Mouse (Mus musculus) testis, adult 2 months (tissue): ENCODE measurements around the gene Pigu. TPM values are rescaled to one million over a fixed set of nuclear protein-coding genes. Genes with fewer than 3 reads are reported as not detected.
A peak's percentile ranks its signal among the peaks of the same experiment; 100 is the strongest.

ENCODE experiments used
- H3K27ac ChIP-seq: fragments of 200-500 bp; 2 replicates; pipeline ENCODE4 v1.5.1; 2012; ENCODE audit warnings: low read depth, low read length; ENCODE audit not compliant: control insufficient read depth, insufficient read depth
- H3K27me3 ChIP-seq: fragments of 200-500 bp; 2 replicates; pipeline ENCODE4 v1.6.1; 2012; ENCODE audit warnings: mild to moderate bottlenecking, low read length, moderate library complexity; ENCODE audit not compliant: control insufficient read depth, insufficient read depth
- H3K36me3 ChIP-seq: fragments of 200-500 bp; 2 replicates; pipeline ENCODE4 v1.6.1; 2012; ENCODE audit warnings: mild to moderate bottlenecking, low read length; ENCODE audit not compliant: control insufficient read depth, insufficient read depth
- H3K4me1 ChIP-seq: fragments of 200-500 bp; 2 replicates; pipeline ENCODE4 v1.6.1; 2012; ENCODE audit warnings: low read length; ENCODE audit not compliant: control insufficient read depth, insufficient read depth
- H3K4me3 ChIP-seq: fragments of 200-500 bp; 2 replicates; pipeline ENCODE4 v1.5.1; 2012; ENCODE audit warnings: low read depth, mild to moderate bottlenecking, low read length, moderate library complexity, mixed read lengths; ENCODE audit not compliant: control insufficient read depth
- CTCF ChIP-seq: fragments of 200-500 bp; IDR thresholded peaks from 2 replicates; pipeline ENCODE4 v1.5.1; 2012; ENCODE audit warnings: low read depth, mild to moderate bottlenecking, inconsistent platforms, low read length, moderate library complexity; ENCODE audit not compliant: control insufficient read depth, insufficient read depth, insufficient replicate concordance
- POLR2A ChIP-seq: fragments of 200-500 bp; IDR thresholded peaks from 2 replicates; pipeline ENCODE4 v1.6.1; 2012; ENCODE audit warnings: low read depth, mild to moderate bottlenecking, inconsistent platforms, low read length, moderate library complexity; ENCODE audit not compliant: control insufficient read depth
- polyA plus RNA-seq: library from polyadenylated mRNA; depleted of rRNA; stranded (reverse); fragments of >200 nt; gene quantifications from 2 replicates; pipeline ENCODE4 v1.2.3, GENCODE M21; 2012

The Pigu gene
- polyA plus RNA-seq, 1 experiment: 36.9 TPM

DNA sequence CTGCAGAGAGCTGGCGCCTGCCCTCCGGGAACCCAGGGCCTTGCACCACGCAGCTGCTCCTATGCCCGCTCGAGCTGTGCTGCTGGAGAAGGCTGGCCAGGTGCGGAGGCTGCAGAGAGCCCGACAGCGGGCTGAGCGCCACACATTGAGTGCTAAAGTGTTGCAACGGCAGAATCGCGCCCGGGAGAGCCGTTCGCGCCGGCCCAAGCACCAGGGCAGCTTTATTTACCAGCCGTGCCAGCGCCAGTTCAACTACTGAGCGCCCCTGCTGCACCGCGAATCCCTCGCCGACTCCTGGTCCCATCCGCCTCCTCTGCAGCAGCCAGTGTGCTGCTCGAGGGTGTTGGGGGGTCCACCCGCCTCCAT, 29.3 kb upstream of the Pigu start:
- peak overlapping the region; percentile 82 for H3K4me3 ChIP-seq
- TF ChIP-seq CTCF (no peak), POLR2A (no peak)
- H3K4me1 ChIP-seq: peaks cover 7% of the 10 kb centered on the region
- H3K36me3 ChIP-seq: no peaks in the 10 kb centered on the region
- H3K27ac ChIP-seq: peak overlapping the region; percentile 32; the same call in 1 of the 2 replicates
- H3K27me3 ChIP-seq: no peaks in the 10 kb centered on the region

GRCm38 (mm10) chr2:155385731-155386533, 28.7 kb upstream of the Pigu start:
- Histone ChIP-seq H3K27ac (peak overlapping the region; percentile 32; the same call in 1 of the 2 replicates), H3K4me3 (peak overlapping the region; percentile 82), H3K36me3 (no peaks in the 10 kb centered on the region), H3K27me3 (no peaks in the 10 kb centered on the region), H3K4me1 (peaks cover 7% of the 10 kb centered on the region)
- TF ChIP-seq POLR2A (peak; percentile 52; the same call in 1 of the 2 replicates), CTCF (no peak)

GRCm38 (mm10) chr2:155385090-155385489, 27.9 kb upstream of the Pigu start:
- Histone ChIP-seq H3K4me1 (peaks cover 7% of the 10 kb centered on the region), H3K36me3 (no peaks in the 10 kb centered on the region), H3K4me3 (peak overlapping the region; percentile 82), H3K27ac (no peak overlapping the region), H3K27me3 (no peaks in the 10 kb centered on the region; the same call in 1 of the 2 replicates)
- TF ChIP-seq POLR2A (no peak), CTCF (peak; percentile 44; the same call in 1 of the 2 replicates)

GRCm38 (mm10) chr2:155382791-155383438, 25.7 kb upstream of the Pigu start:
- H3K27me3 ChIP-seq: no peaks in the 10 kb centered on the region; the same call in 1 of the 2 replicates
- H3K27ac ChIP-seq: peak overlapping the region; percentile 97
- H3K4me1 ChIP-seq: peaks cover 7% of the 10 kb centered on the region
- peak overlapping the region; percentile 97 for H3K4me3 ChIP-seq
- 0 out of 2 replicates have a peak, but pooled peaks have one; percentile 26 for TF ChIP-seq POLR2A
- TF ChIP-seq CTCF: no peak
- no peaks in the 10 kb centered on the region for H3K36me3 ChIP-seq

- no peak for TF ChIP-seq POLR2A
- TF ChIP-seq CTCF: no peak
- H3K4me1 ChIP-seq: peaks cover 7% of the 10 kb centered on the region
- H3K27ac ChIP-seq: peak overlapping the region; percentile 97
- H3K4me3 ChIP-seq: peak overlapping the region; percentile 97
- H3K27me3 ChIP-seq: no peaks in the 10 kb centered on the region; the same call in 1 of the 2 replicates
- H3K36me3 ChIP-seq: no peaks in the 10 kb centered on the region
These were observed 25.1 kb upstream of the Pigu start for GRCm38 (mm10) chr2:155382332-155382700.

DNA sequence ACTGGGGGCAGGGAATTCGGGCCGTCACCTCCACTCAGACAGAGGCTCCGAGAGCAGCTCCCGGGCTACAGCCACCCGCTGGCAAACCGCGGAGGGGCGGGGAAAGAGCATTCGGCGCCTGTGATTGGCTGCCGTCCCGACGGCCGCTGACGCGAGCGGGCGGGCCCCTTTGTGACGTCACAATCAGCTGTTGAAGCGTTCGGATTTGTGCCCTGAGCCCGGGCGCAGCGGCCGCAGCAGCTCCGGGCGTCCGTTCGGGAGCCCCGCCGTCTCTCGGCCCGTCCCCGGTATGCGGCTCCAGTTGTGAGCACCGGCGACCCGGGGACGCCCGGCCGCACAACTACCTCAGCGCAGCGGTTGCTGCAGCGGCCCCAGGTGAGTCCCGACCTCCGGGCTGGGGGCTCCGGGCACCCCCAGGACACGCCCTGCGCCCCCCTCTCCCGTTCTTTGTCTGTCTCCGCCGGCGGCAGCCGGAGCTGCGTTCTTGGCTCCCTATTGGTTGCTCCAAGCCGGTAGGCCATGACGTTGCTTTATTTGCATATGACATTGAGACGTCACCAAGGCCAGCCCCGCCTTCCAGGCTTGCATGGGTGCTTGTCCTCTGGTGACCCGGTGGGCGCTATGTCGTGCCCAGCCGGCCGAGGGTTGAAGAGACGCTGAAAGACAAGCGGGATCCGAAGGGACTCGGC, 24.6 kb upstream of the Pigu start:
- Histone ChIP-seq H3K27ac (peak overlapping the region; percentile 97), H3K27me3 (no peaks in the 10 kb centered on the region; the same call in 1 of the 2 replicates), H3K4me1 (peaks cover 7% of the 10 kb centered on the region), H3K4me3 (peak overlapping the region; percentile 97), H3K36me3 (no peaks in the 10 kb centered on the region)
- no peak for TF ChIP-seq CTCF
- peak; percentile 68 for TF ChIP-seq POLR2A

DNA sequence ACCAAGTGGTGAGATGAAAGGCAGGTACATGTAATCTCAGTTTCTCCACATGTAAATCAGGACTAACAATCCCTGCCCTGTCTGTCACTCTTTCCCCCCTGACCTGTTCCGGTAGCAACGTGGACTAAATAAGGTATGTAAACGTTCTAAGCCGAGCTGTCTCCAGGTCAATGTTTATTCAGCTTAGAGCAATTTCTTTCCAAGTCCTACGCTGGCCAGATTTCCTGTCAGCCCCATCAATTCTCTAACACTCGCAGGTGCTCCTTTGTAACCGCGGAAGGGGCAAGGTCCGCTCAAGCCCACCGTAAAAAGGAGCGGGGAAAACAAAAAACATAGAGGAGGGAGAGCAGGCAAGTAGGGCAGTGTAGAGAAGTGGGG, 23.8 kb upstream of the Pigu start:
- TF ChIP-seq CTCF (no peak), POLR2A (no peak)
- Histone ChIP-seq H3K36me3 (no peaks in the 10 kb centered on the region), H3K4me1 (peaks cover 4% of the 10 kb centered on the region), H3K4me3 (peak overlapping the region; percentile 97), H3K27me3 (no peaks in the 10 kb centered on the region; the same call in 1 of the 2 replicates), H3K27ac (peak overlapping the region; percentile 97)
